Mouse (Mus musculus) midbrain, embryonic 14.5 days (tissue): Measurements from ENCODE around the gene Uggt1. TPM values are rescaled to one million over a fixed set of nuclear protein-coding genes. Genes with fewer than 3 reads are reported as not detected.
A peak's percentile ranks its signal among the peaks of the same experiment; 100 is the strongest.

ENCODE experiments used
- ATAC-seq: fragments of 200-750 bp; cut with Nextera tagmentation; 2 replicates; pipeline ENCODE4 v1.8.0; 2017; ENCODE audit warnings: moderate number of reproducible peaks, moderate library complexity; ENCODE audit not compliant: low FRiP score, low TSS enrichment
- DNase-seq: peaks from one replicate; pipeline ENCODE4 v3.0.0-alpha.2; 2015
- H3K27ac ChIP-seq: fragments of 300-500 bp; sonication (generic); replicated peaks from 2 replicates; pipeline ENCODE4 v1.5.1; 2014; ENCODE audit warnings: mild to moderate bottlenecking, low read depth, low read length, moderate library complexity
- H3K27me3 ChIP-seq: fragments of 300-500 bp; sonication (generic); 2 replicates; pipeline ENCODE4 v1.6.1; 2014; ENCODE audit warnings: low read length, control low read depth, mixed read lengths; ENCODE audit not compliant: control insufficient read depth, insufficient read depth
- H3K36me3 ChIP-seq: fragments of 300-500 bp; sonication (generic); 2 replicates; pipeline ENCODE4 v1.6.1; 2014; ENCODE audit warnings: low read length, control low read depth; ENCODE audit not compliant: control insufficient read depth, insufficient read depth
- H3K4me1 ChIP-seq: fragments of 300-500 bp; sonication (generic); 2 replicates; pipeline ENCODE4 v1.6.1; 2014; ENCODE audit warnings: mild to moderate bottlenecking, antibody characterized with exemption, low read length, control low read depth; ENCODE audit not compliant: control insufficient read depth, insufficient read depth
- H3K4me2 ChIP-seq: fragments of 300-500 bp; sonication (generic); 2 replicates; pipeline ENCODE4 v1.6.1; 2014; ENCODE audit warnings: mild to moderate bottlenecking, low read length, moderate library complexity
- H3K4me3 ChIP-seq: fragments of 300-500 bp; sonication (generic); replicated peaks from 2 replicates; pipeline ENCODE4 v1.5.1; 2014; ENCODE audit warnings: low read depth, low read length
- H3K9ac ChIP-seq: fragments of 300-500 bp; sonication (generic); replicated peaks from 2 replicates; pipeline ENCODE4 v1.6.1; 2014; ENCODE audit warnings: mild to moderate bottlenecking, low read length, moderate library complexity
- H3K9me3 ChIP-seq: fragments of 300-500 bp; sonication (generic); 2 replicates; pipeline ENCODE4 v1.6.1; 2016; ENCODE audit warnings: low read length, control low read depth, mixed read lengths; ENCODE audit not compliant: control insufficient read depth
- WGBS: fragments of 180-500 bp; shearing (Covaris S2); extraction: QIAGEN DNeasy Blood & Tissue Kit; methylation state at CpG from one replicate; pipeline ENCODE4 v1.1.7; 2014; 5-methylcytosine and 5-hydroxymethylcytosine counted together
- polyA plus RNA-seq: library from polyadenylated mRNA; unstranded; fragments of >200 nt; fragmentation: Nextera tagmentation; extraction: Ambion mirVana; gene quantifications from 2 replicates; pipeline ENCODE4 v1.2.1, GENCODE M21; 2014

Gene Uggt1
- polyA plus RNA-seq, 1 experiment from 2014 or later = 73.8 TPM

GRCm38 (mm10) chr1:36233218-36233617, 11.3 kb downstream of the Uggt1 start:
- H3K9me3 ChIP-seq = no peaks in the 10 kb centered on the region
- no peak for DNase-seq
- WGBS = 87% methylated on average over 6 of the region's 6 CpGs

GRCm38 (mm10) chr1:36230919-36231705, 13.4 kb downstream of the Uggt1 start:
- Histone ChIP-seq H3K27me3 (no peaks in the 10 kb centered on the region), H3K36me3 (peaks cover 63% of the 10 kb centered on the region), H3K9ac (no peak overlapping the region), H3K9me3 (no peaks in the 10 kb centered on the region), H3K4me2 (no peak overlapping the region), H3K4me1 (no peaks in the 10 kb centered on the region), H3K4me3 (no peak overlapping the region), H3K27ac (no peak overlapping the region)
- DNase-seq (no peak), ATAC-seq (no peak)
- WGBS = 89% methylated on average over 7 of the region's 7 CpGs

More at GRCm38 (mm10) chr1:36233218-36233617, 11.3 kb downstream of the Uggt1 start:
- Histone ChIP-seq H3K27me3 (no peaks in the 10 kb centered on the region), H3K27ac (no peak overlapping the region), H3K4me2 (no peak overlapping the region), H3K4me1 (no peaks in the 10 kb centered on the region), H3K4me3 (no peak overlapping the region), H3K9ac (no peak overlapping the region), H3K36me3 (peaks cover 47% of the 10 kb centered on the region)
- no peak for ATAC-seq

GRCm38 (mm10) chr1:36228461-36228860, 16.1 kb downstream of the Uggt1 start:
- Histone ChIP-seq H3K27ac (no peak overlapping the region), H3K4me3 (no peak overlapping the region), H3K9me3 (no peaks in the 10 kb centered on the region), H3K4me1 (no peaks in the 10 kb centered on the region), H3K4me2 (no peak overlapping the region), H3K36me3 (peaks cover 69% of the 10 kb centered on the region), H3K9ac (no peak overlapping the region), H3K27me3 (no peaks in the 10 kb centered on the region)
- DNase-seq = no peak
- WGBS = 83% methylated on average over 9 of the region's 9 CpGs
- ATAC-seq = no peak

- no peaks in the 10 kb centered on the region for H3K27me3 ChIP-seq
- DNase-seq (peak; percentile 49), ATAC-seq (no peak)
- H3K36me3 ChIP-seq = peaks cover 69% of the 10 kb centered on the region
- no peak overlapping the region for H3K9ac ChIP-seq
- WGBS = 84% methylated on average over 3 of the region's 3 CpGs
- no peaks in the 10 kb centered on the region for H3K9me3 ChIP-seq
- H3K27ac ChIP-seq = no peak overlapping the region
- no peak overlapping the region for H3K4me3 ChIP-seq
- H3K4me1 ChIP-seq = no peaks in the 10 kb centered on the region
- H3K4me2 ChIP-seq = no peak overlapping the region
Measured at GRCm38 (mm10) chr1:36224648-36225047, 19.9 kb downstream of the Uggt1 start.

GRCm38 (mm10) chr1:36214324-36214723, 30.2 kb downstream of the Uggt1 start:
- H3K27ac ChIP-seq = no peak overlapping the region
- no peaks in the 10 kb centered on the region for H3K4me1 ChIP-seq
- H3K27me3 ChIP-seq = no peaks in the 10 kb centered on the region
- no peaks in the 10 kb centered on the region for H3K9me3 ChIP-seq
- WGBS = 92% methylated on average over 4 of the region's 4 CpGs
- peaks cover 41% of the 10 kb centered on the region for H3K36me3 ChIP-seq
- H3K4me3 ChIP-seq = no peak overlapping the region
- no peak for ATAC-seq
- H3K9ac ChIP-seq = no peak overlapping the region
- no peak overlapping the region for H3K4me2 ChIP-seq
- DNase-seq = no peak

- ATAC-seq (no peak), DNase-seq (no peak)
- H3K27ac ChIP-seq = no peak overlapping the region
- H3K9me3 ChIP-seq = no peaks in the 10 kb centered on the region
- WGBS = 96% methylated on average over 12 of the region's 12 CpGs
- H3K9ac ChIP-seq = no peak overlapping the region
- peaks cover 44% of the 10 kb centered on the region for H3K36me3 ChIP-seq
- no peaks in the 10 kb centered on the region for H3K4me1 ChIP-seq
- H3K27me3 ChIP-seq = no peaks in the 10 kb centered on the region
- H3K4me3 ChIP-seq = no peak overlapping the region
- H3K4me2 ChIP-seq = no peak overlapping the region
Measured at GRCm38 (mm10) chr1:36201739-36202138, 42.8 kb downstream of the Uggt1 start.

- Histone ChIP-seq H3K4me2 (no peak overlapping the region), H3K4me1 (no peaks in the 10 kb centered on the region), H3K27ac (no peak overlapping the region), H3K27me3 (no peaks in the 10 kb centered on the region), H3K4me3 (no peak overlapping the region), H3K9ac (no peak overlapping the region), H3K36me3 (peaks cover 83% of the 10 kb centered on the region), H3K9me3 (no peaks in the 10 kb centered on the region)
- WGBS = 97% methylated on average over 3 of the region's 3 CpGs
- DNase-seq (no peak), ATAC-seq (no peak)
Measured at GRCm38 (mm10) chr1:36194482-36194881, 50.0 kb downstream of the Uggt1 start.

GRCm38 (mm10) chr1:36191966-36192365, 52.6 kb downstream of the Uggt1 start:
- H3K36me3 ChIP-seq = peaks cover 95% of the 10 kb centered on the region
- H3K27ac ChIP-seq = no peak overlapping the region
- ATAC-seq (no peak), DNase-seq (no peak)
- H3K4me3 ChIP-seq = no peak overlapping the region
- no peaks in the 10 kb centered on the region for H3K27me3 ChIP-seq
- no peak overlapping the region for H3K4me2 ChIP-seq
- H3K9ac ChIP-seq = no peak overlapping the region
- 95% methylated on average over 11 of the region's 11 CpGs for WGBS
- no peaks in the 10 kb centered on the region for H3K9me3 ChIP-seq
- no peaks in the 10 kb centered on the region for H3K4me1 ChIP-seq

GRCm38 (mm10) chr1:36180038-36180437, 64.5 kb downstream of the Uggt1 start:
- peaks cover 86% of the 10 kb centered on the region for H3K36me3 ChIP-seq
- no peak overlapping the region for H3K4me2 ChIP-seq
- DNase-seq (no peak), ATAC-seq (no peak)
- no peaks in the 10 kb centered on the region for H3K27me3 ChIP-seq
- H3K4me1 ChIP-seq = no peaks in the 10 kb centered on the region
- no peaks in the 10 kb centered on the region for H3K9me3 ChIP-seq
- 89% methylated on average over 5 of the region's 5 CpGs for WGBS
- H3K27ac ChIP-seq = no peak overlapping the region
- H3K9ac ChIP-seq = no peak overlapping the region
- H3K4me3 ChIP-seq = no peak overlapping the region
